Mouse (Mus musculus): ENCODE data around the gene Ms4a6d. TPM values are rescaled to one million over a fixed set of nuclear protein-coding genes. Genes with fewer than 3 reads are reported as not detected.

Ms4a6d gene
- polyA plus RNA-seq (2017; shearing (Covaris generic)): 10.7 TPM

DNA sequence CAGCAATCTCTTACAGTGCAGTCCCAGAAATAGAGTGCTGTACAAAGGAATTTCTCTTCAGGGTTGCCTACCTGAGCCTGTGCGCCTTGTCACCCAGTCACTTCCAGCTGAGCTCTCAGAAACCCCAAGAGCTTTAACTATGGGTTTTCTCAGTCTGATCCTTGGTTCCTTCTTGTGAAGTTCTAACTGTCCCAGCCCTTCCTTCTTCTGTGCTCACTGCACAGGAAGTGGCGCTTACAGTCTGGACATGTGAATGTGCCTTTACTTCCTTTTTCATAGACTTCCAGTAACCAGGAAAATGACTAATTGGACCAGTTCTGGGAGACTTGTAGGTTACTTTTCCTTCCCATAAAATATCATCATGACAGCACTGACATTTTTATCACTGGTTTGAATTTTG is at the start of gene Ms4a6d:
Ms4a6d (minus strand) TSS at position 247 of the 400 bp plus-strand sequence.

DNA sequence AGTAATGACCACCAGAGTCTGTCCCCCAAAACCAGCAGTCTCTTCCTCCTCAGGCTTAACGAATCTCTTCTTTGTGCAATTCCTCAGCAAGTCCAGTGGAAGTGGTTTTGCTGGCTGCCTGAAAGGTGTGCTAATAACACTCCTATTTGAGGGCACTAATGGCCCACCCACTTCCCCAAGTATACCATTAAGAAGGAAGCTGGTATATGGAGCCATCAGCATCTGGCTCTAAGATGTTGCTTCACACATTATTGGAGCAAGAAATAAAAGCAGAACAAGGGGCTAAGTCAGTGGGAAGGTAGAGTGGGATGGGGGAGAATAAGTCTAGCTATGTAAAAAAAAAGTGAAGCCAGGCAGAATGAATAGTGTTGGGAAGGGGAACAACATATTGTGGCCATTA is 36.1 kb upstream of the Ms4a6d start, which contains the start of gene Ms4a3:
Ms4a3 (minus strand) TSS at position 120 of the 400 bp plus-strand sequence.

DNA sequence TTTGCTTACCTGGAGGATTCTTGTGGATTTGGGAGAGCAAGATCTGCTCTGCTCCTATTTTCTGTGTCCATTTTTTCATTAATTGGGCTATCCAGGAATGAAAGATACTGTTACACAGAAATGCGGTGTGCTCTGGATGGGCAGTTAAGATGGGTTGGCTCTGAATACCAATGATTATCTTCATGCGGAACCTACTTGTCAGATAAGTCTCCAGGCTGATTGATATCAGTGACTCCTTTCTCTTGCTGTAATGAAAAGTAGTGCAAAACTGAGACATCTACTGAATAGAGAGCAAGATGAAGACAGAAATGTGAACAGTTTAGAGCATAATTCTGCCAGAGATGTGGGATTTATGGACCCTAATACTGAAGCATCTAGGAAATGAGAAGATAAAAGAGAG is 18.9 kb upstream of the Ms4a6d start, which contains the start of gene Ms4a2:
Ms4a2 (minus strand) TSS at position 169 of the 400 bp plus-strand sequence.

Other genes with a start within 250 kb of the Ms4a6d start
- gene Ms4a4a, start 229.3 kb downstream of the Ms4a6d start, polyA plus RNA-seq (2017; shearing (Covaris generic)): 0.72 TPM
- 62.6 TPM for gene Ms4a4c, start 200.1 kb downstream of the Ms4a6d start, polyA plus RNA-seq (2017; shearing (Covaris generic))
- gene Ms4a4b, start 161.3 kb downstream of the Ms4a6d start, polyA plus RNA-seq (2017; shearing (Covaris generic)): 3,373 TPM
- 18.7 TPM for gene Ms4a6c, start 135.5 kb downstream of the Ms4a6d start, polyA plus RNA-seq (2017; shearing (Covaris generic))
- 313 TPM for gene Gm8369, start 118.9 kb downstream of the Ms4a6d start, polyA plus RNA-seq (2017; shearing (Covaris generic))
- 1,060 TPM for gene Ms4a6b, start 88.3 kb downstream of the Ms4a6d start, polyA plus RNA-seq (2017; shearing (Covaris generic))
- 4.3 TPM for gene Ms4a4d, start 68.0 kb downstream of the Ms4a6d start, polyA plus RNA-seq (2017; shearing (Covaris generic))
- gene Ms4a2, start 18.9 kb upstream of the Ms4a6d start, polyA plus RNA-seq (2017; shearing (Covaris generic)): not detected
- not detected for gene Ms4a3, start 36.0 kb upstream of the Ms4a6d start, polyA plus RNA-seq (2017; shearing (Covaris generic))
- not detected for gene Oosp2, start 55.7 kb upstream of the Ms4a6d start, polyA plus RNA-seq (2017; shearing (Covaris generic))
- gene Oosp1, start 86.3 kb upstream of the Ms4a6d start, polyA plus RNA-seq (2017; shearing (Covaris generic)): not detected
- gene Oosp3, start 92.2 kb upstream of the Ms4a6d start, polyA plus RNA-seq (2017; shearing (Covaris generic)): not detected
- gene Gif, start 142.7 kb upstream of the Ms4a6d start, polyA plus RNA-seq (2017; shearing (Covaris generic)): not detected
- gene Mrpl16, start 165.5 kb upstream of the Ms4a6d start, polyA plus RNA-seq (2017; shearing (Covaris generic)): 49.4 TPM
- 2.6 TPM for gene Stx3, start 214.6 kb upstream of the Ms4a6d start, polyA plus RNA-seq (2017; shearing (Covaris generic))
- not detected for gene Olfr1417, start 234.4 kb upstream of the Ms4a6d start, polyA plus RNA-seq (2017; shearing (Covaris generic))